7 mouse cellular contexts compared by ENCODE assay signal in genomic region chr11:113618672-113619419, GRCm38 (mm10). TPM values are rescaled to one million over a fixed set of nuclear protein-coding genes. Genes with fewer than 3 reads are reported as not detected.
A peak's percentile ranks its signal among the peaks of the same experiment; 100 is the strongest.
DNase-seq lines count a peak whose midpoint lies in the region; ATAC-seq and TF ChIP-seq lines count a peak whose summit lies in the region.

TSS of gene Sstr2 (plus strand) at chr11:113619342.

- H3K9me3 ChIP-seq in intestine, embryonic 15.5 days = no peaks in the 10 kb centered on the region
- no peaks in the 10 kb centered on the region for H3K9me3 ChIP-seq in limb, embryonic 10.5 days (replicated peaks)
- no peaks in the 10 kb centered on the region for H3K9me3 ChIP-seq in midbrain, embryonic 11.5 days (ENCODE audit: control insufficient read depth, low read length)

- H3K4me1 ChIP-seq in intestine, embryonic 15.5 days (replicated peaks) = peaks cover 24% of the 10 kb centered on the region
- H3K4me1 ChIP-seq in limb, embryonic 10.5 days = peaks cover 31% of the 10 kb centered on the region
- peaks cover 18% of the 10 kb centered on the region for H3K4me1 ChIP-seq in midbrain, embryonic 11.5 days (ENCODE audit: control insufficient read depth, insufficient read depth, low read length)
- H3K4me1 ChIP-seq in small intestine, adult 2 months (ENCODE audit: control insufficient read depth, insufficient read depth, insufficient read length, low read length) = peaks cover 2% of the 10 kb centered on the region; the same call in 1 of the 2 replicates

- peak; percentile 77 to 78 for DNase-seq in adrenal gland, adult 18-20 months (ENCODE audit: low spot score in 2 of 2)
- DNase-seq in cerebellum, postnatal 4 days (ENCODE audit: low spot score in 2 of 2) = peak; percentile 66 to 84
- peak; percentile 51 for DNase-seq in gastrocnemius, postnatal 14 days
- DNase-seq in limb, embryonic 10.5 days (ENCODE audit: low spot score) = peak; percentile 85
- DNase-seq in midbrain, embryonic 11.5 days (ENCODE audit: low spot score, missing footprints) = peak; percentile 97

- H3K4me3 ChIP-seq in intestine, embryonic 15.5 days (replicated peaks) = peak within 1 kb of the TSS; percentile 44
- H3K4me3 ChIP-seq in limb, embryonic 10.5 days = peak within 1 kb of the TSS; percentile 62
- peak within 1 kb of the TSS; percentile 46 for H3K4me3 ChIP-seq in midbrain, embryonic 11.5 days (ENCODE audit: low read depth, low read length)
- H3K4me3 ChIP-seq in small intestine, adult 2 months (ENCODE audit: low read depth, low read length) = peak within 1 kb of the TSS; percentile 45

- H3K27ac ChIP-seq in intestine, embryonic 15.5 days = no peak within 1 kb of the TSS
- H3K27ac ChIP-seq in limb, embryonic 10.5 days = peak within 1 kb of the TSS; percentile 43; the same call in 1 of the 2 replicates
- H3K27ac ChIP-seq in midbrain, embryonic 11.5 days (ENCODE audit: low read depth, low read length) = no peak within 1 kb of the TSS
- H3K27ac ChIP-seq in small intestine, adult 2 months (ENCODE audit: insufficient read depth, low read depth, low read length) = no peak within 1 kb of the TSS

- intact Hi-C loops in gastrocnemius, postnatal 14 days (cut with DNase I; ENCODE audit: low total_unique reads) = loop anchor here (5.0 to 10.0 kb wide), 3 partner anchors 114 to 442 kb away; no protein-coding TSS in a partner anchor

- no peak for TF ChIP-seq POLR2A in small intestine, adult 2 months (IDR thresholded peaks at IDR 0.05; ENCODE audit: low read depth, low read length)

- peak; percentile 75 for ATAC-seq in intestine, embryonic 15.5 days
- peak; percentile 77 for ATAC-seq in midbrain, embryonic 11.5 days (ENCODE audit: low FRiP score)

- H3K9ac ChIP-seq in intestine, embryonic 15.5 days = peak within 1 kb of the TSS; percentile 40
- H3K9ac ChIP-seq in midbrain, embryonic 11.5 days (ENCODE audit: low read length) = peak within 1 kb of the TSS; percentile 65

- WGBS in intestine, embryonic 15.5 days = under 1% methylated on average over 54 of the region's 54 CpGs
- WGBS in limb, embryonic 10.5 days = under 1% methylated on average over 54 of the region's 54 CpGs
- 2% methylated on average over 54 of the region's 54 CpGs for WGBS in midbrain, embryonic 11.5 days
- 1% methylated on average over 54 of the region's 54 CpGs for WGBS in small intestine, adult 2 months

- peaks cover 43% of the 10 kb centered on the region for H3K27me3 ChIP-seq in intestine, embryonic 15.5 days (replicated peaks)
- H3K27me3 ChIP-seq in limb, embryonic 10.5 days (ENCODE audit: low read depth, poor library complexity, severe bottlenecking) = peaks cover 67% of the 10 kb centered on the region
- peaks cover 38% of the 10 kb centered on the region for H3K27me3 ChIP-seq in midbrain, embryonic 11.5 days (ENCODE audit: control insufficient read depth, insufficient read depth, low read length)
- peaks cover 21% of the 10 kb centered on the region for H3K27me3 ChIP-seq in small intestine, adult 2 months (ENCODE audit: control insufficient read depth, insufficient read depth, low read length)

- H3K4me2 ChIP-seq in intestine, embryonic 15.5 days (replicated peaks) = peak within 1 kb of the TSS; percentile 96
- H3K4me2 ChIP-seq in midbrain, embryonic 11.5 days = peak within 1 kb of the TSS; percentile 89

- no peaks in the 10 kb centered on the region for H3K36me3 ChIP-seq in intestine, embryonic 15.5 days
- no peaks in the 10 kb centered on the region for H3K36me3 ChIP-seq in limb, embryonic 10.5 days
- H3K36me3 ChIP-seq in midbrain, embryonic 11.5 days (ENCODE audit: control insufficient read depth, insufficient read depth, low read length) = no peaks in the 10 kb centered on the region
- no peaks in the 10 kb centered on the region for H3K36me3 ChIP-seq in small intestine, adult 2 months (ENCODE audit: control insufficient read depth, insufficient read depth, low read length)

- TF ChIP-seq CTCF in small intestine, adult 2 months (IDR thresholded peaks at IDR 0.05; ENCODE audit: extremely low read depth, insufficient read length, insufficient replicate concordance, low read depth, low read length) = no peak

RNA-seq across cellular contexts. Expression of gene Sstr2, which starts in this region (rescaled TPM):
- 1 to 10 TPM; 2.4 to 7.0 TPM for total RNA-seq in adrenal gland, adult 18-20 months (2021)
- not detected for total RNA-seq in gastrocnemius, postnatal 14 days (2021)
- polyA plus RNA-seq in intestine, embryonic 15.5 days (2015; fragmentation: Nextera tagmentation; extraction: Ambion mirVana) = 0.65 and 1.4 TPM in 2 replicates
- 0.55 and 0.68 TPM in 2 replicates for polyA plus RNA-seq in limb, embryonic 10.5 days (2016; fragmentation: Nextera tagmentation; extraction: Ambion mirVana)
- 12.4 and 12.6 TPM in 2 replicates for polyA plus RNA-seq in midbrain, embryonic 11.5 days (2014; fragmentation: Nextera tagmentation; extraction: Ambion mirVana)
- 0.23 and 2.2 TPM in 2 replicates for polyA plus RNA-seq in small intestine, adult 2 months (2012; rRNA removed)

Comparison
In these comparisons a context has a peak if more than half of its experiments do, and no peak if none do; other contexts are left out.
1. Peak in DNase-seq in gastrocnemius, postnatal 14 days; RNA of the gene not detected or under 1 TPM.
2. Peak in DNase-seq, H3K4me3 ChIP-seq and H3K27ac ChIP-seq in limb, embryonic 10.5 days; RNA of the gene not detected or under 1 TPM.